Mouse (Mus musculus) T-helper 1 cell (primary cell): Measurements from ENCODE around the gene Cntfr.

Source experiments
- in situ Hi-C: fragments of 300-600 bp; cut with MboI, MseI; formaldehyde crosslinking; loops from one replicate; pipeline ENCODE4 v1.15.1; 2025; ENCODE audit warnings: high pct_unique_total_duplicates

Gene Cntfr

DNA sequence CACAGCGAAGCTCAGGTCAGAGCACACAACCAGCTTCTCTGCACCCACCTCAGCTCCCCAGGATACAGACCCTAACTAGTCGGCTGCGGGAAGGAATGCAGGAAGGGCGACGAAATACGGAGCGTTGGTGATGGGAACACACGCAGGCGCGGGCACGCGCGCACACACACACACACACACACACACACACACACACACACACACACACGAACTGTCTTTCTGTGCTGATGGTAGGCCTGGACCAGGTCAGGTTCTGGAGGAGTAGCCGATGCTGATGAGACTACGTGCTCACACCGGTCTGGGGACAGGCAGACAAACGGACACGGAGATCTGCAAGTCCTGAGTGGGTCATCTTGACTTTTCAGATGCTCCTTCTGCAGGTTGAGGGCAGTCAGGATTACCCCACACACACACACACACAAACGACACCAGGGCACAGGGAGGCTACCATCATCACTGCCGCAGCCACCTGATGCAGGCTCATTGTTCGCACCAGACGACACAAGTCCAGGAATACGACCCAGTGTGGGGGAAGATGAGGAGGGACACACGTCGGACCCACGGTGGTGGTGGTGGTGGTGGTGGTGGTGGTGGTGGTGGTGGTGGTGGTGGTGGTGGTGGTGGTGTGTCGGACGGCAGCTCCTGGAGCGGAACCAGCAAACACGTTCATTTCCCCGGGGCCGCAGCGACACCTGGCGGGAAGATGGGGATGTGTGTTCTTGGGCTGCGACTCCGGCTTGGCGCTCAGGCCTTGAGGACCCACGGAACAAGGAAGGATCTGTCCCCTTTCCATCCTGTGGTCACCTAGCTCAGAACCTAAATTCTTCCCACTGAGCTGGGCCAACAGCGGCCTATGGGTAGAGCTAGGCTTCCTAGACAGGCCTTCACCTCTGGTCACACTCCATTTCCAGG lies at the start of gene Cntfr:
Cntfr (minus strand) TSS at position 160 of the 912 bp plus-strand sequence.
- in situ Hi-C loops = loop anchor here (5.0 kb wide), 1 partner anchor 475 kb away; no protein-coding TSS in a partner anchor

DNA sequence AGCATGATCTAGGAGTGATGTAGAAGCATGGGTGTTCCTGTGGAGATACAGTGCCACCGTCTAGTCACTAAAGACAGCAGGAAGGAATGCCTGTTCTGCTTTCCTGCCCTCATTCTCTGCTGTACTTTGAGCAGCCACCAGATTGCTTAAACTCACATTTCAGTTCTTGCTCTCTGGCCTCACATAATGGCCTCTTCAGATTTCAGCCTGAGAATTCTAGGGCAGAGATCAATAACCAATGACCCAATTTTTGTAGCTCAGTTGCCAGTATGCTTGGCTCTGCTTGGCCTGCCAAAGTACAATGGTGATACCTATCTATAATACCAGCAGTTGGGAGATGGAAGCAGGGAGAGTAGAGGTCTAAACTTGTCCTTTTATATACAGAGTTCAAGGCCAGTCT lies 48.1 kb upstream of the Cntfr start:
- in situ Hi-C loops = no loop called here

DNA sequence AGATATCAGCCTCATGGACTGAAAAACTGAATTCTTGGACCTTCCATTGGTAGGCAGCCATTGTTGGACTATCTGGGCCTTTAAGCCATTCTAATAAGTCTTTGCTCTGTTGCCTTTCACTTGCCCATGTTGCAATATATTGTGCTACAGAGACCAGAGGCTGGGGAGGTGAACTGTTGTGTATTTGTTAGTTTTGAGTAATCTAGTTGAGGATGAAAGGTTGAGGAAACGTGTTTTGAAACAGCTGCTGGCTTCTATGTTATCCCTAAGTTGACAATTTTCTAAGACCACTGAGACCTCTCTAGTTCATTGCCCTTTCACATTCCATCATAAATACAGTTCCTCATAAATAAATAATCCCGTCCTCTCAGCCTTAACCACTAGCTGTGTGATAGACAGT lies 47.2 kb upstream of the Cntfr start:
- in situ Hi-C loops = no loop called here

DNA sequence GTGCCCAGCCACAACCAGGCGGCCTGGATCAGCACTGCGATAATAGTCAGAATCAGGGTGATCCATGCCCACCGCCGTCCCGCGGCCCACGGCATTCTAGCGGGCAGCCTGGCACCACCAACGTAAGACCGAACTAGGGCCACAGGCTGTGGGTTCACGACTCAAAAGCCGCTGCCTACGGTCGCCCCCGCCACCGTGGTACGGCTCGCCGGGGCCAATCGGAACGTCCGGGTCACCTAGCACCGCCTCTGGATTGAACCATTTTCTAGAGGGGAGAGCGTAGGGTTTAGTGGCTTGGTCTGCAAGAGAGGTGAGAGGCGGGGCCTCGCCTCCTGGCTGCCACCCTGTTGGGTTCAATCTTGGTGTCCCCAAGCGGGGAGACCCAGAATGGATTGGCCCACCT lies 44.3 kb upstream of the Cntfr start:
- in situ Hi-C loops = no loop called here

DNA sequence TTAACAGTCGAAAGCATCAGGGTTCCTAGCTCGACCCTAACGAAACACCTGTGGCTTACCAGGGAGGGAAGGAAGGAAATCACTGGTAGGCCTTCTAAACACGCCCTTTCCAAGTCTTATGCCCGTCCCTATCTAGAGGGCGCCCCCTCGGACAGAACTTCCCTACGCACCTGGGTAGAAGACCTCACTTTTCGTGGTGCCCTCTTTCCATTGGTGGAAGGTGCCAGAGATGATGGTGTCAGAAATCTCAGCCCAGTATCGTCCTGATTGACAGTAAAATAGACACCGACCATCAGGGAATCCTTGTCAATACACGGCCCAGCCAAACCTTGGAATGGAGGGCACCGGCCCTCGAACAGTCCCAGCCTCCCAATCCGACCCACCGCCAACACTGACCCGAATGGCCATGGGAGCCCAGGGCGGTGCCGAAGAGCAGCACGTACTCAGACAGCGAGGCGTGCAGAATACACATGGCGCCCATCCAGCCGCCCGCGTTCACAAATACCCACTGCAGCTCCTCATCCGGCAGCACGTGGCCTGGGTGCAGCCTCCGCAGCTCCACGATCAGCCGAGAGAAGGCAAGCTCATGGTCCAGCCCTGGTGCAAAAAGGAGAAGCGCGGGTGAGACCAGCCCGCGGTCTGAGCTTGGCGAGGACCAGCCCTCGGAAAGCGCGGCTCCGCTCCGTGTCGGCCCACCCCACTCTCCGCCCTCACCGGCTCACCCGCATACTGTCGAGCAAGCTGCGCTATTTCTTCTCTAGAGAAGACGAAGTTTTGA lies 43.7 kb upstream of the Cntfr start:
- in situ Hi-C loops = no loop called here

DNA sequence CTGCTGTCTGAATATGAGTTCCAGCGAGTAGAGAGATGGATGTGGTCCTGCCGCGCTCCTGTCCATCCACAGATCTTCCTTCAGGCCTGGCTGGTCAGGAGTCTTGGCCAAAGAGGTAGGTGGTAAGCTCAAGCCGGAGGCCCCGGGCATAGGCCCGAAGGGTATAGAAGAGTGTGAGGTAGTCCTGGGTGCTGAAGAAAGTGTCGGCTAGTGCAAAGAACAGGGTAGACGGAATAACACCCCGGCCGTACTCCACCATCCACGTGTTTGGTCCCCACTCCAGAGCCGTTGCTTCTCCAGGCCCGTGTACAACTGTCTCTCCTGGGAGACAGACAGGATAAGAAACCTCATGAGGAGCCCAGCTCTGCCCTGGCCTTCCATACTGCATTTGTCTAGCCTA lies 42.4 kb upstream of the Cntfr start:
- in situ Hi-C loops = loop anchor here (10.0 kb wide), 1 partner anchor 1206 kb away; the partner anchor contains the start of gene Dnajb5

DNA sequence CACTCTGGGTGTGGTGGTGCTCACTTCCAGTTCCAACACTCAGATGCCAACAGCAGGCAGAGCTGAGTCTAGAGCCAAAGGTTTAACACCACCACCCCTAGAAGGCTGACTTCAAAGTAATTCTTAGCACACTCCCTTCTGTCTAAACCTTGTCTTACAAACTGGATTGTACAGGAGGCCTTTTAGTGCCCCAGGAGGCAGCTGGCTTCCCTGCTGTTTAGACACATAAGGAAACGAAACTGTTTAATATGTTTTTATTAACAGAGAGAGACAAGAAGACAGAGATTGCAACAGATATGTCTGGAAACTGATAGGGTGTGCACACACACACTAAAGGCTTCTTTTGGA lies 41.3 kb upstream of the Cntfr start:
- in situ Hi-C loops = loop anchor here (10.0 kb wide), 1 partner anchor 1207 kb away; the partner anchor contains the start of gene Dnajb5

DNA sequence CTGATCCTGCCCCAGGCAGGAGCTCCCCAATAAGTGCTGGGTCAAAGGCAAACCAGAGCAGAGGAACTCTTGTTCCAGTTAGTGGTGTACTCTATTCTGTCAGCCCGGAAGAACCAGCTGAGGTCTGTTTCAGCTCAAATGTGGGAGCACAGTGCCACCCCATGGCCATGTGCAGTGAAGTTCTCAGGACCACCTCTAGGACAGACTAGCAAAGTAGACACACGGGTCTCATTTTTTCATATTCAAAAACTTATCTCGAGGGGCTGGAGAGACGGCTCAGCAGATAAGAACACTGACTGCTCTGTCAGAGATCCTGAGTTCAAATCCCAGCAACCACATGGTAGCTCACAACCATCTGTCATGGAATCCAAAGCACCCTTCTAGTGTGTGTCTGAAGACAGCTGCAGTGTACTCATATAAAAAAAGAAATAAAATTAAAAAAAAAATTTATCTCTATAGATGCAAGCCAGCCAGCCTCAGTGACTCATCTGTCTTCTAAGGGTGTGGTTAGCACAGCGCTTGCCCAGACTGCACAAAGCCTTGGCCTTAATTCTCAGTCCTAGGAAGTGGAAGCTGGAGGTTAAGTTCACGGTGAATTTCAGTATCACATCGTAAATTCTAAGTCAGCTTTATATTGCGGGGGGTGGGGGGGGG lies 40.8 kb upstream of the Cntfr start:
- in situ Hi-C loops = loop anchor here (10.0 kb wide), 1 partner anchor 1207 kb away; the partner anchor contains the start of gene Dnajb5

DNA sequence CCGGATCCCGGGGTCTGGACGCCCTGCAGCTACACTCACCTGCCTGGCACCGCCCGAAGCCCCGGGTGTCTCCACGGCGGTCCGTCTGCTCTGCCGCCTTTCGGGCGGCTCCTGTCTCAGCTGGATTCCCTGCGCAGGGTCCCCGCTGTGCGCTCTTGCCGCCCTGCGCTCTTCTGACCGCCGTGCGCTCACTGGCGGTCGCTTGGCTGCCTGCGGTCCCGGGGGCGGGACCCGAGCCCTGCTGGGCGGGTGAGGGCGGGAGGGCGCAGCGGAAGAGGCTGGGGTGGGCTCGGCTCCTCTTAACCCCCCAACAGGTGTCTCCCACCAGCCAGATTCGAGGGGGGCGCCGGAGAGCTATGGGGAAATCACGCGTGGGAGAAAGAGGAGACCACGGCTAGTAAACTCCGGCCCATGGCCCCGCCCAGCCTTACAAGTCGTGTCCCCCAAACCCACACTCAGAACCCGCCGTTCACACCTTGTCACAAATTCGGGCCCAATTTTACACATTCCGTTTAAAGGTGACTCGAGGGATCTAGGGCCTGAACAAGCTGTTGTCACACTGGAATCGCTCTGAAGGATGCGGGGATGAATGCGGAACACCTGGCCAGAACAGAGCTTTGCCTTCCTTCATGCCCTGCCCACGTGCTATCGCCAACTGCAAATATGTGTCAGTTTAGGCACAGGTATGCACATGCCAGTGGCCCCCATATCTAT lies 34.3 kb upstream of the Cntfr start, which contains the start of gene Arid3c:
Arid3c (minus strand) TSS at position 91 of the 714 bp plus-strand sequence.
- in situ Hi-C loops = loop anchor here (10.0 kb wide), 1 partner anchor 1214 kb away; the partner anchor contains the start of gene Dnajb5

DNA sequence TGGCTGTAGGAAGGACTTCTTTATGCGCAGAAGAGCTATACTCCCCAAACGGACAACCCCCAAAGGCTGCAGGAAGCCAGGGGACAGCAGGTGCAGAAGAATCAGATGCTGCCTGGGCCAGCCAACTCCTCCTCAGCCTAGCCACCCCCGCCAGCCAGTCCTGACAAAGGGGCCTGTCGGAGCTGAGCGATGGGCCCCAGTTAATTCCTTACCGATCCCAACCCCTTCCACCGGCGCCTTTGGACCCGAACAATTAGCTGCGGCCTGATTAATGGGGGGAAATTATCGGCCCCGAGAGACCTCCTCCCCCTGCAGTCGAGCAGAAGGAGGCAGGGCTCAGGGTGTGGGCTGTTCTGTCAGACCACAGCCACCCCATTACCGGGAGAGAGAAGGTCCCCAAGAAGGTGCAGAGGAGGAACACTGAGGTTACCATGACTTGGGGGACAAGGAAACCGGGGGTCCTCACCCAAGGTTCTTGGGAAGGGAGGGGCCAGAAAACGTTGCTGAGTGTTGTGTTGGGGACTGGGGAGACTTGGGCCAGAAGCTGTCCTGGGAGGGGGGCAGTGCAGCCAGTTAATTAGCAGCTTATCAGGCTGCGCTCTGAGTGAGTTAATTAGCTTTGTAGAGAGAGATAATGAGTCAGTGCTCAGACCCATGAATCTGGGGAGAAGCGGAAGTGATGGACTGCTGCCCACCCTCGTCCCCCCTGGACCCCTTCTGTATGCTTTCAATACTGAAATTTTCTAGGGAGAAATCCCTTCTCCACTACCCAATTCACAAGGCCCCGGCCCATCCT lies 30.1 kb upstream of the Cntfr start:
- in situ Hi-C loops = no loop called here

DNA sequence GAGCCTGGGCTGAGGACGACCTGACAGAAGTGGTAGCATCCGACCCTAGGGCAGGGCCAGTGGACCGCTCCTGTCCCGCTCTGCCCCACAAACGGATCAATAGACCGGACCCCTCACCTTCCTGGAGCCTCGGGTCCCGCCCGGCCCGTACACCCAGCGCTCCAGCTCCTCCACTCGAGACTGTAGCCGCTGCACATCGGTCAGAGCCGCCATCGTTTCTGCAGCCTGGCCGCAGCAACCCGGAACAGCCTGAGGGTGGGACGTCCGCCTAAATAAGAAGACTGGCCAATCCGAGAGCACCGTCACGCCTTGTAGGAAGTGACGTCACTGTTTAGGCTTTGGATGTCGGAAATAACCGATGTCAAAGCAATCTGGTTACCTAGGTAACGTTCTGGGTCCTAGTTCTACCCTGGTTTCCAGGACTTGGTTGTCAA lies 26.0 kb upstream of the Cntfr start, which contains the start of gene Dctn3:
Dctn3 (minus strand) TSS at position 253 of the 434 bp plus-strand sequence.
- in situ Hi-C loops = loop anchor here (25.0 kb wide), 1 partner anchor 1011 kb away; the partner anchor contains the start of genes Aptx and Dnaja1

DNA sequence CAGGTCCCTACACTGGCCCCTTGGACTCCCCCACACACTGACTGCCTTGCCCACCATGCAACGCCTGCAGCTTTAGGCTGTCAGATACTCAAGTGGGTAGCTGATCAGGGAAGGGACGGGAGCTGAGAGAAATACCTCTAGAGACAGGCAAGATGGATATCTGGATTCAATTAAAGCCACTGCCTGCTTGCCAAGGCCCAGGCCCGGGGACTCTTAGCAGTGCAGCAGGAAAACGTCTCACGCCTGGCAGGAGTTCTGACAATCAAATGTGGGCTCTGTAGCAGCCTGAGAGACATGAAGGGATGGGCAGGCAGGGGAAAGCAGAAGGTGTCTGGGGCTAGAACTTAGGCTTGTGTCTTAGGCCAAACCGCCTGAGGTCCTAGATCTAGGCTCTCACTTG lies 19.9 kb upstream of the Cntfr start:
- in situ Hi-C loops = loop anchor here (25.0 kb wide), 1 partner anchor 1005 kb away; the partner anchor contains the start of genes Aptx and Dnaja1

DNA sequence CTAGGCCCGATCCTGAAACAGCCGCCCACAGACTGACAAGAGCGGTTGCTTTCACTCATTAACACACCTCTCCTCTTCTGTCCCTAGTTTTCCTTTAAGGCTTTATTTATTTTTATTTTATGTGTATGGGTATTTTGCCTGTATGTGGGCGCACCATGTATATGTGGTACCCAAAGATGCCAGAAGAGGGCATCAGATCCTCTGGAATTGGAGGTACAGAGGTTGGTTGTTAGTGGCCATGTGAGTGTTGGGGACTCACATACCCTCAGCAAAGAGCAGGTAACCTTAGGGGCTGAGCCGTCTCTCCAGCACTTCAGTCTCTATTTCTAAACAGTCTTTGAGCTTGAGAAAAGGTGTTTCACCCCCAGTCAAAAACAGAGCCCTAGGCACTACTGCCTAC lies 18.7 kb upstream of the Cntfr start:
- in situ Hi-C loops = loop anchor here (25.0 kb wide), 1 partner anchor 1003 kb away; the partner anchor contains the start of genes Aptx and Dnaja1

DNA sequence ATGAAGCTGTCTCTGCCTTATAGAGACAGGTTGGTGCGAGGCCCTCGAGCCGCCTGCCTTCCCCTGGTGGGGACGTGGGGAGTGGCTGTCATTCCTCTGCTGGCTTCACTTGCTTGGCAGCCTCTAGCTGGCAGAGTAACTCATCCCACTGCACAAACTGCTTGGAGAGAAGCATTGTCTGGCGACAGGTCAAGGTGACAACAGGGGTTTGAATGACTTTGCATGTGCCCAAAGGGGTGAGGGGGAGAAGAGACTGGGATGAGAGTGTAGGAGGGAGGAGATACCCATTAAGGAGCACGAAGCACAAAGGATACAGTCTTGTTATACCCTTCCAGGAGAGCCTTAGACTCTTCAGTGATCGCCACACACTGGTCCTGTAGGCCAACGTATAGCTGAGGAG lies 18.2 kb upstream of the Cntfr start:
- in situ Hi-C loops = loop anchor here (25.0 kb wide), 1 partner anchor 1003 kb away; the partner anchor contains the start of genes Aptx and Dnaja1

DNA sequence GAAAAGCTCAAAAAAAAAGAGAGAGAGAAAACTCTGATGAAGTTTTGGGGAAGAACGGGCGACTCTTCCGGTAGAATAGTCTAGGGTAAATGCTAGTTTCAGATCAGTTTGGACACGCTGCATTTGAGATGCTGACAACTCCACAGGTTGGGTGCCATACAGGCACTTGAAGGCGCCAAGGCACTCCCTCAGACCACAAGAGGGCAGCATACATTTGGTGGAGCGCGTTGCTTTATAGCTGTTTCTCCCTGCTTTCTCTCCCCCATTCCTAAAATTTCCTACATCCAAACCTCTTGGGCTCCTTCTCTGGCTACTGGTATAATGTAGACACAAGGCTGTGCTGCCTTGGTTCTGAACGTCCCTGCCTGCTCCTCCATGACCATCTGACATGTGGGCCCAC lies 17.4 kb upstream of the Cntfr start:
- in situ Hi-C loops = loop anchor here (25.0 kb wide), 1 partner anchor 1002 kb away; the partner anchor contains the start of genes Aptx and Dnaja1

DNA sequence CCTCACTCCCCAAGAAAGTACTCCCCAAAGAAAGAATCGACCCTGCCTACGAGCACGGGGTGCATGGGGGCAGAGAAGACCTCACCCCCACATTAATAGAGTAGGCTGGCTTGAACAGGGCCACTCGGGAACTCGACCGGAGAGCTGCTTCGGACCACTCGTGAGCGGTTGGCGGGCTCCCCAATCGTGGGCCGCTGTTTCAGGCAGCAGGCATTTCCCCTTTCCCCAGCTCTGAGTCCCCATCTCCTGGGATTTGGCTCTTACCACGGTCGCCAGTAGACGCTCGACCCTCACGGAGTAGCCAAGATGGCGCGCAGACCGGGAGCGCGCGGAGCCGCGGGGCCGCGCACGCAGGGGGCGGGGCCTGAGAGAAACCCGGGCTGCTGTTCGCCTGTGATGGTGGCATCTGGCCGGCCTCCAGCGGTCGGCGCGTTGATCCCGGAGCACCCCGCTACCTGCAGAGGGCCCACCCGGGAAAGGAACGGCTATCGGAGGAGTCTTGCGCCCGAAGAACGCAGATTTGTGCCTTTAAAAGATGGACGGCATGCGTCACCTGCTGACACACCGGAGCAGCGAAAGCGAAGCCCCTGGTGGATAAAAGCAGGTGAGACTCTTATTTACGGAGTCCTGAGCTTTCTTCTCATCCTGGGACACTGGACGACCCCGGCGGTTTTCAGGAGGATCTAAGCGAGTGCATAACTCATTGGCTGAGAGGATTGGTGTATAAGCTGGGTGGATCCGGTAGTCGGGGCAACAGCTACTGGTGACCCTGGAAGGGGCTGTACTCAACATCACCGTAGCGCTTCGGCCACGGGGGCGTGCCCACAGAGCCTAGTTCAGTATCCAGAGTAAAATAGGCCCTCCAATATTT lies 16.5 kb upstream of the Cntfr start, which contains the start of gene Rpp25l:
Rpp25l (minus strand) TSS at position 338 of the 871 bp plus-strand sequence.
- in situ Hi-C loops = loop anchor here (25.0 kb wide), 1 partner anchor 1001 kb away; the partner anchor contains the start of genes Aptx and Dnaja1

DNA sequence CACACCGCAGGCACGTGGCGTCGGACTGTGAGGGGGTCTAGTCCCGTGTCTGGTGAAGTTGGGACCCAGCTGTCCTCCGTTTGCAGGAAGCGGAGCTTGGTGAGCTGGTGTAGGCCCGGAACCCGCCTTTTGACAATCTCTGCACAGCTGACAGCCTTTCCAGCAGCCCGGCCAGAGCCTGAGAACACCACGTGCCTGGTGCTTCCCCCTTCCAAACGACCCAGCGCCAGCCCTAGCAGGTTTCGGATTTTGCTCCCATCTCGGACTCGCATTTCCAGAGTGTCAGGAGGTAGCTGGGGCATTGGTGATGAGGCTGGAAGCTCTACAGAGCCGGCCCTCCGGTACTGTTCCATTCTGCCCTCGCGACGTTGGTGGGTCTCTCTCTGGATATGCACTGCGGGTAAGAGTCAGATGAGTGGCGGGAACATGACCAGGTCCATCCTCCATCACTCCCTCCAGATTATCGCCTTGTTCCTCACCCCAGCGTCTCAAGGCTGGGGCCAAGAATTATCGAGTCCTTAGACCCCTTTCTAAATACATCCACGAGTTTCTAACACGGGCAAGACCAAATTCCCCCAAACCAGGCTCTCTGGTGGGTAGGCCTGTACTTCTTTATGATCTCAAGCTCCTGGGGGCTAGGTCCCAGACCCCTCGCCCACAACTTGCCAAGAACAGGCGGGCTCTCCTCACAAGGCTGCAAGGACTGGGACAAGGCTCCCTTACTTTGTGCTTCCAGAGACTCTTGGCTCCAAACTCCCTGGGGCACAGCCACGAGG lies 15.7 kb upstream of the Cntfr start:
- in situ Hi-C loops = loop anchor here (25.0 kb wide), 1 partner anchor 1000 kb away; the partner anchor contains the start of genes Aptx and Dnaja1
